Mouse (Mus musculus) heart, postnatal 0 days (tissue): ENCODE data around the gene 2010003K11Rik.

Experiments
- CTCF ChIP-seq: IDR thresholded peaks from 2 replicates; pipeline ENCODE4 v1.5.1; 2016; ENCODE audit warnings: antibody characterized with exemption, control low read depth, low read depth
- EP300 ChIP-seq: IDR thresholded peaks from 2 replicates; pipeline ENCODE4 v1.6.1; 2016; ENCODE audit warnings: antibody characterized with exemption, low read depth

GRCm38 (mm10) chr19:4511116-4511841, 12.9 kb upstream of the 2010003K11Rik start:
- no peak for TF ChIP-seq EP300
- TF ChIP-seq CTCF = no peak
